Mouse (Mus musculus) thymus, postnatal 14 days (tissue): Measurements from ENCODE around the gene Chst5.
"Not testable (repeated sequence)": the region's sequence is repeated elsewhere in the genome, so short reads cannot be mapped to it uniquely, and the experiment has no call there.

Experiments
- DNase-seq: peaks from one replicate; pipeline ENCODE4 v3.0.0; 2021

Chst5 gene

DNA sequence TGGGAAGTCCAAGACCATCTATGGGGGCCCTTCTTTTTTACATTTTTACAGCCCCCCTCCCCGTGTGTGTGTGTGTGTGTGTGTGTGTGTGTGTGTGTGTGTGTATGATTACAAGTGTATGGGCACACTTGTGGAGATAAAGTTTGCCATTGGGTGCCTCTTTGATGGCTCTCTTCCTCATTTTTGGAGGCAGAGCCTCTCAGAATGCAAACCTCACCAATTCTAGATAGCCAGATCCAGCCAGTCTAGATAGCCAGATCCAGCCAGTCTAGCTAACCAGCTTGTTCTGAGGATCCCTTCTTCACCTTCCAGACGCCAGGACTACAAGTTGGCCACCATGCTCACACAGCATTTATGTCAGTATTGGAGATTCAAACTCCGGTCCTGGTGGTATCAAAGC is 39.0 kb downstream of the Chst5 start:
- DNase-seq = no peak

DNA sequence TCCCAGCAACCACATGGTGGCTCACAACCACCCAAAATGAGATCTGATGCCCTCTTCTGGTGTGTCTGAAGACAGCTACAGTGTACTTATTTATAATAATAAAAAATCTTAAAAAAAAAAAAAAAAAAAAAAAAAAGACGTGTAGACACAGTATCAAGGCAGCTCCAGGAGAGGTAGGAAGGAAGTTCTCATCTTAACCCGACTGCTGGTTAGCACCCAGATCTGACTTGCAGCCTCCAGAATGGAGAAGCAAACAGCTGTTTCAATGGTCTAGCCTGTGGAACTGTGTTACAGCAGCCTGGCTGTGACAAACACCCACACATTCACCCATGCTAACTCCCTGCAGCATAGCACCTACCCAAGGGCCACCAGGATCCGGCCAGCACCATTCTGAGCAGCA is 39.9 kb downstream of the Chst5 start:
- no peak for DNase-seq

DNA sequence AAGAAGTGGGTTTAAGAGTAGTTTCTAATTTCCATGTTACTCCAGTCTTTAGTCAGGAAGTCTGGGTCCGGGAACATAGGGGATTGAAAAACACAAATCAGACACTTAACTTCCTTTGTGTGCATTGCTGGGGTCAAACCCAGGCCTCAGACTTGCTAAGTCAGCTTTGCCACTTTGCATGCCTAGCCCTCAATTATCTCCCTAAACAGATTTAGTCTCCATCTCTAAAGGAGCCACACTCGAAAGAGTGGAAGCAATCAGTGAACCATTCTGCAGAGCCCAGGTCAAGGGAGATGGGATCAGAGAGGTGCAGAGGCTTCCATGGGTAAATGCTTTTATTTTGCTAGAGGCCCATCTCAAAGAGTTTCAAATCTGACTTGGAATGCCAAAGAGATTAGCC is 41.6 kb downstream of the Chst5 start:
- no peak for DNase-seq

DNA sequence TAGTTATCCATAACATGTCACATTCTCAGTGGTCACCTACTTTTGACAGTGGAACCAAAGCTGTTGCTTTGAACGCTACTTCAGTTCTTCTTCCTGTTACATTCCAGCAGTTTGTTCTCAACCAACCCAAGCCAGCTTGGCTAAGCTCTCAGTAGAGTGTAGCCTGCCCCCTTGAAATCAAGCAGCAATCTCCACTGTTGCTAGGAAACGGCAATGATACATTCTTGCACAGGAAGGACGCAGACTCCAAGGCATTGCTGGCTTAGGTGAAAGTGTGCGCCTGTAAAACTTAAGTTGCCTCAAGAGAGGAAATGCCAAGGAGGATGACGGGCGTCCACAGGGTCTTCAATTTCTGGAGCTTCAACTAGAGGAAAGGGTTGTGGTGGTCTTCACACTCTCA is 44.4 kb downstream of the Chst5 start:
- DNase-seq = no peak

DNA sequence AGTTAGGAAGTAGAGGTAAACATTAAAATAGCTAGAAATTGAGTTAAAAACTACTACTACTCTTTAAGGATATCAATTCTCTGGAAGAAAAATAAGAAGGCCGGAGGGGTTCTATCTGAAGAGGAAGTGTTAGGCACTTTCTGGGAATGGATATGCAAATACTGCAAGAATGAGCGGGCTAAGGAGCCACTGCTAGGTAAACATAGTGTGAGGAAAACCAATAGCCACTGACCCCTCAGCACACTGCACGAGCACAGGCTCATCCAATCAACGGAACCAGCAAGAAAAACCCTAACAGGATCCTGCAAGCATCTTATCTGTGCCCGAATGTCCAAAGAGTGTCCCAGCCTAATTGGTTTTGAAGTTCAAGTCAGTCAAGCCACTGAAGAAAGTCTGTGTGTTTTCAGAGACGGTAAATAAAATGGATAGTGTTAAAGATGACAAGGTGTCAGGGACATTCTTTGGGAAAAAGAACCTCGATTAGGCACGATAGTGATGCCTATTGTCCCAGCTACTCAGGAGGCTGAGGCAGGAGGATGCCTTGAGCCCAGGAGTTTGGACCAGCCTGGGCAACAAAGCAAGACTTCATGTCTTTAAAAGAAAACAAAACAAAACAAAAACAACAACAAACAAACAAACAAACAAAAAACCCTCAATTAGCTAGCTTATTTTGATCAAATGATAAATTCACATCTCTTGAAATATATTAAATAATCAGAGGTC is 45.0 kb downstream of the Chst5 start:
- DNase-seq = no peak

DNA sequence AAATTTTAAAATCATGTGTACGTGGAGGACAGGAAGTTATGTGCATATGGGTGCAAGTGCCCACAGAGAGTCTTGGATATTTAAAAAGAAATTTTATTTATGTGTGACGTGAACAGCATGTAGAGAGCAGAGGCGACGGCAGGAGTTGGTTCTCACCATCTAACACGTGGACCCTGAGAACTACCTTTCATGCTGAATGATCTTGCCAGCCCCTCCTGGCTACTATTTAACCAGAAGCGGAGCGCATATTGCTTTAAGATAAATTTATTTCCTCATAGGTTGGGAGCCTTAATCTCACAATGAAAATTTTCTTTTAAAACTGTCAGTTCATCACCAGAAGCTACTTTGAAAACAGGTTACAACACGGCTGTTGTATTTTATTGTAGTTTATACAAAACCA is 45.6 kb downstream of the Chst5 start:
- no peak for DNase-seq

DNA sequence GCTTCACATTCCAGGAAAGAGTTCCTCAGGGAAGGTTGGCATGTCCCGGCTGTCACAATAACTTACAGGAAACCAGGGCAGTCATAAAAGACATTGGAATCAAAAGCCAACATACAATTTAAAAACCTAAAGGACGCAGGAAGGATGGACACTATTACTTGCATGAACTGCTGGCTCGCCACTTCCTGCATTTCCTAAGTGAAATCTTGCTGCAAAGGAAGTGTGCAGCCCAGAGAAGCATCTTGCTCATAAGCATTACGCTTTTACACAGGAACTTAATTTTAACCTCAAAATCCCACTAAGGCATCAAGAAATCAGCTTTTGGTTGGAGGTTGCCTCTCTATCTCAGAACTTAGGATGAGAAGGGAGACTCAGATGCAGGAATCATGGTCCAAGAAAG is 47.0 kb downstream of the Chst5 start:
- DNase-seq = no peak

DNA sequence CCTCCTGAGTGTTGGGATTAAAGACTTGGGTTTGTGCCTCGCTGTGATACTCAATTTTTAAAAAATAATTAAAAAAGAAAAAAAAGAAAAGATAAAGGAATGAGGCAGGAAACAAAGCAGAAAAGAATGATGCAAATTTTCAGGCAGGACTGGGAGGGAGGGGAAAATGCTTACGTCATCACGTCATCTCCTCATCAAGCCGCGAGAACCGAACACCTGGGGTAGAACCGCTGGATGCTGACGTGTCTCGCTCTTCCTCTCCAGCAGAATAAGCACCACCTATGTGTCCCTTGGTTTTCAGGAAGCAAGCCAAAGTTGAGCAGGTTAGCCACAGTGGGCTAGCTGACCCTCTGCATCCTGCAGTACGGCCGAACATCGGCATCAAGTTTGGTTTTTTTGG is 54.3 kb downstream of the Chst5 start:
- DNase-seq = no peak

DNA sequence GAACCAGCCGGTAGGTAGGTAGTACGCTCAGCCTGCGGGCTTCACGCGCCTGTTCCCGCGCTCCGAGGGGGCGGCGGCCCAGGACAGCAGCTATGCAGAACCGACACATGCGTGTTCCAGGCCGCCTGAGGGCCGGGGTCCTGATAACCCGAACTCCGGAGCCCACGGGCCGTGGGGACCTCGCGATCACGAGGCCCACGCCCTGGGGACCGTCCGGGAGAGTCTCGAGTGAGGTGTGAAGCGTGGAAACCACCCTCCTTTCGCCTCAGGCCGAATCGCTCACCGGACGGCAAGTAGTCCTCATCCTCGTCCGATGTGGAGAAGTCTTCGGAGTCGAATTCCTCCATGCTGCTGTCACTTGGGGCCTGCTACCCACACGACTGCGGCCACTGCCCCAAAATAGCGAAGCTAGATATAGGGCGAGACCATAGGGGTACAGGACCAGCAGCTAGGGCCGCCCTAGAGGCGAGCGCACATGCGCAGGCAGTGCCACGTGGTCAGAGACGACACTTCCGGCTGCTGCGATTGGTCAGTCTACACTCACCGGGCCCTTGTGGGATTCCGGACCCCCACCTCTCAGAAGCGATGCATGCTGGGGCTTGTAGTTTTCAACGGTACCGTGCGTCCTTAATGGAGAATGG is 56.3 kb downstream of the Chst5 start, which contains the start of gene Cfdp1:
Gene Cfdp1, minus strand, starts transcription at position 431 of the 641 bp plus-strand sequence.
- DNase-seq = peak; percentile 97

DNA sequence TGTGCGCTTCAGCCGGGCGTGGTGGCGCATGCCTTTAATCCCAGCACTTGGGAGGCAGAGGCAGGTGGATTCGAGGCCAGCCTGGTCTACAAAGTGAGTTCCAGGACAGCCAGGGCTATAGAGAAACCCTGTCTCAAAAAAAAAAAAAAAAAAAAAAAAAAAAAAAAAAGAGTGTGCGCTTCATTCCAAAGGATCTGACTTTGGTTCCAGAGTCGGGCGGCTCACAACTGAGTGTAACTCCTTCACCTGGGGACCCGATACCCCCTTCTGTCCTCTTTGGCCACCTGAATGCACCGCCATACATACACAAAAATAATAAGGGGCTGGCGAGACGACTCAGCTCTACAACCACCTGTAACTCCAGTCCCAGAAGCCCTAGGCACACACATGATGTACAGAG is 57.0 kb downstream of the Chst5 start:
- DNase-seq = not testable (repeated sequence)

DNA sequence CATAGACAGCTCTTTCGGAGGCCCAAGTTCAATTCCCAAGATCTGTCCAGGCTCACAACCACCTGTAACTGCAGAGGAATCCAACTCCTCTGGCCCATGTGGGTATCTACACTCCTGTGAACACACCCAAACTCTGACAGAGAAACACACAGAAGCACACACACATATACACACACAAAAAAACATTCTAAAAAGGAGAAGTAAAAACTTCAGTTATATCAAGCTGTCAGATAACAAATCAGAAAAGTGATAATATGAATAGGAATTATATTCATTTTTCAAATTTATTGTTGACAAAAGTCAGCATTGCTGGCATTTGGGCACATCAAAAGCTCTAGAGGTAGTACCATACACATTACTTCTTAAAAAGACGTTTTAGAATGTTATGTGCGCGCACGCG is 63.5 kb downstream of the Chst5 start:
- DNase-seq = no peak
